Mouse (Mus musculus) cerebellum, adult 18-20 months (tissue): ENCODE data around the gene Slc11a2.
"Not testable (repeated sequence)": the region's sequence is repeated elsewhere in the genome, so short reads cannot be mapped to it uniquely, and the experiment has no call there.

Source experiments
- DNase-seq, 2 experiments: peaks; one replicate each; pipeline ENCODE4 v3.0.0; 2021

The Slc11a2 gene

DNA sequence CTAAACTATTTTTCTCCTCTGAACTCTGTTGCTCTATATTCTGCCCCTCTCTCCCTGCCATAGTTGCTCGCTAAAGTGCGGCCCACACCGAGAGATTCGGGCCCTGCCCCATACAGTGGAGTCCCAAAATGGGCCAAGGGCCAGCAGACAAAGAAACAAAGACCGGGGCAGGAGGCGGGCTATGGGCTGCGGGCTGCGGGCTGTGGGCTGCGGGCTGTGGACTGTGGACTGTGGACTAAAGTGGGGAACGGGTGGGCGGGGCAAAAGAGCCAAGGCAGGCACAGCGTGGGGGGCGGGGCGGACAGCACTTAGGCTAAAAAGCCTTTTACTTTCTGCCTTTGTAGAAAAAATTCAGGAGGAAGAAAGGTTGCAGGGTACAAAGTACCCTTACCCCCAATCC is 78.1 kb downstream of the Slc11a2 start:
- no peak for DNase-seq

DNA sequence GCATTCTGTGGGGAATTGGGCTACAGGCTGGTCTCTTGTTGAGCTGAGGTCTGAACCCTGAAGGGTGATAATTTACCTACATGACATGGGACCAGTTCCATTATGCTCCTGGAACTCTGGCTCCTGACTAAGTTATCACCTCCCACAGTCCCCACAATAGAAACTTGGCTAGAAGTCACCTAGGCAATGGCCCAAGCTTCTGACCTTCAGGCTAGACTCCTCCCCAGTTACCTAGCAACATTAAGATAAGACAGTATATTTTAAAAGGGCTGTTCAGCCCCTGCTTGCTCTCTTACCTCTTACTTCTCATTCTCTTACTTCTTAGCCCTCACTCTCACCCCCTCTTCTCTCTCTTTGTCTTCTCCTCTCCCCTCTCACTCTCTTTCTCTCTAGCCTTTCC is 79.4 kb downstream of the Slc11a2 start:
- DNase-seq: no peak

DNA sequence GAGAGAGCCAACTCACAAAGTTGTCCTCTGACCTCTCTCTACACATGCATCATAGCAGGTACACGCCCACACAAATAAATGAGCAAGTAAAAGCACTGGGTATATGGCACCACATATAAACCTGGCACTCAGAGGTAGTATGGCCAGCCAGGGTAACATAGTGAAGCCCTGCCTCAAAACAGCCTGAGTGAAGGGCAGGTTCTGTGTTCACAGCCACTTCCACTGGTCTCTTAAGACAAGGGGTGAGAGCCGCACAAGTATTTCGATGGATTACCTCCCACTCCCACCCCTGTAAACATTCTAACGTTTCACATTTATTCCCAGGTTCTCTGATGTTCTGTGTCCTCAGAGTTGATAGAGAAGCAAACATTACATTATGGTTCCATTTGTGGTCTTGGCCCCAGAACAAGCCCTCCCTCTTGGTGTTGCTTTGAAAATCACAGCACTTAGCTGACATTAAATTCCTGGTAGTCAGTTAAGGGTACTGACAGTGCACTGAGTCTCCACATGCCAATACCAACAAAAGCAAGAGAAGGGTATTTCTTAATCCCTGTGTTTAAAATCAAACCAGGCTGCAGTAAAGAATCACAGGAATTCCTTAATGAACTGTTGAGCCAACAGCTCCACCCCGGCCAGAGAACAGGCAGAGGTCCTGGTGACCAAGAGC is 83.4 kb downstream of the Slc11a2 start:
- not testable (repeated sequence) for DNase-seq
